Mouse (Mus musculus): ENCODE results near the gene 1700019A02Rik. TPM values are rescaled to one million over a fixed set of nuclear protein-coding genes. Genes with fewer than 3 reads are reported as not detected.

1700019A02Rik gene
- not detected in 2 replicates for polyA plus RNA-seq (2014; fragmentation: Nextera tagmentation; extraction: Ambion mirVana)

DNA sequence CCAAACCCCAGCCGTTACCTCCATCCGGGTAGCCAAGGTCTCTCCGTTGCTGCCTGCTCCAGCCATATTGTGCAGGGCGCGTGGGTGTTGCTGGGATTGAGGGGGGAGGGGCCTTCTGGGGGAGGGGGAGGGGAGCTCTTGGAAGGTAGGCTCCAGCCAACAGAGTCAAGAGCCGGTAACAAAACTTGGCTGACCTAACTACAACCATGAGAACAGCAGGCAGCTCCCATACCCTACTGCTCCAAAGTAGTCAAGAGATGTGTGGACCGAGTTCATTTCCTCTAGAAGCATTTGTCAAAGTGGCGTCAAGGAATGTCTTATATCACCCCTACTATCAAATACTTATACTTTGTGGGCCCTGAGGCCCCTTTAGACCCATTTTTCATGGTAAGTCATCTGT lies at the start of gene 1700019A02Rik:
Gene 1700019A02Rik (minus strand): TSS at position 101 of the 400 bp plus-strand sequence.
- Histone ChIP-seq H3K4me3 (ENCODE audit: low read depth, low read length) (no peak within 1 kb of the TSS), H3K36me3 (ENCODE audit: control insufficient read depth, insufficient read depth, low read length) (no peaks in the 10 kb centered on the region), H3K4me2 (ENCODE audit: low read length) (no peak within 1 kb of the TSS), H3K4me1 (replicated peaks; ENCODE audit: control insufficient read depth, insufficient read depth, low read length) (no peaks in the 10 kb centered on the region), H3K9ac (ENCODE audit: low read length) (no peak within 1 kb of the TSS), H3K27me3 (replicated peaks; ENCODE audit: control insufficient read depth, insufficient read depth, low read length) (no peaks in the 10 kb centered on the region), H3K9me3 (ENCODE audit: control insufficient read depth, low read length) (no peaks in the 10 kb centered on the region), H3K27ac (ENCODE audit: low read depth) (no peak within 1 kb of the TSS)
- 95% methylated on average over 8 of the region's 8 CpGs for WGBS
- ATAC-seq (replicated peaks; ENCODE audit: low FRiP score, low TSS enrichment, low read depth) (no peak), DNase-seq (ENCODE audit: low spot score) (no peak)

DNA sequence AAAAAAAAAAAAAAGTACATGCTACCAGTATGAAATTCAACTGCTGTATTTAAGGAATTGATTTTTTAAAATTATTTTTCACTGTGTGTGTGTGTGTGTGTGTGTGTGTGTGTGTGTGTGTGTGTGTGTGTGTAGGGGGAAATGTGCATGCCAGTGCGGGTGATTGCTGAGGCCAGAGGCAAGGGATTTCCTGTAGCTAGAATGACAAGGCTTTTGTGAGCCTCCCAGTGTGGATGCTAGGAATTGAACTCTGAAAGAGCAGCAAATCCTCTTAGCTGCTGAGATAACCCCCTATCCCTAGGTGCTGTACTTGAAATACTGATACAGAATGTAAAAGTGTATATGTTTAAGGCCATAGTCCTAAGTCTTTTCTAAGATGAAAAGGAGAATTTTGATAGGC lies 38.6 kb upstream of the 1700019A02Rik start:
- no peaks in the 10 kb centered on the region for H3K9me3 ChIP-seq (ENCODE audit: control insufficient read depth, low read length)
- H3K27ac ChIP-seq (ENCODE audit: low read depth), result no peak overlapping the region
- H3K4me1 ChIP-seq (replicated peaks; ENCODE audit: control insufficient read depth, insufficient read depth, low read length), result no peaks in the 10 kb centered on the region
- no peaks in the 10 kb centered on the region for H3K27me3 ChIP-seq (replicated peaks; ENCODE audit: control insufficient read depth, insufficient read depth, low read length)
- H3K4me3 ChIP-seq (ENCODE audit: low read depth, low read length), result no peak overlapping the region
- ATAC-seq (replicated peaks; ENCODE audit: low FRiP score, low TSS enrichment, low read depth) (no peak), DNase-seq (ENCODE audit: low spot score) (no peak)
- no peaks in the 10 kb centered on the region for H3K36me3 ChIP-seq (ENCODE audit: control insufficient read depth, insufficient read depth, low read length)
- WGBS, result 67% methylated on average over 1 of the region's 1 CpGs
- H3K4me2 ChIP-seq (ENCODE audit: low read length), result no peak overlapping the region
- H3K9ac ChIP-seq (ENCODE audit: low read length), result no peak overlapping the region

DNA sequence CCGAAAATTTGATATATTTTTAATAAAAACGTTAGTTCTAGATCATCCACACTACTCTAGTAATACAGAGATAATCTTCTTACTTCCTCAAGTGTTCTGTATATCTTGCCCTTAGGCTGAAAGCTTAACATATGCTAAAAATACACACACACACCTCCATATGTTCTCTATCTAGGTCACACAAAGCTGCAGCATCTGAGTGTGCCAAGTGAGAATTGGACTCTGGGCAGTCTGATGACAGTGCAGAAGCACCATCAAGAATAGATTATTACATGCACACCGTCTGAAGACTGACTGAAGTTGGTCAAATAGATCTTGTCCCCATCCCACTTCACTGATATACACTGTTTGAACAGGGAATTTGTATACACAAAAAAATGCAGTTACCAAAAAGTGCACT lies 38.2 kb upstream of the 1700019A02Rik start:
- no peak overlapping the region for H3K9ac ChIP-seq (ENCODE audit: low read length)

DNA sequence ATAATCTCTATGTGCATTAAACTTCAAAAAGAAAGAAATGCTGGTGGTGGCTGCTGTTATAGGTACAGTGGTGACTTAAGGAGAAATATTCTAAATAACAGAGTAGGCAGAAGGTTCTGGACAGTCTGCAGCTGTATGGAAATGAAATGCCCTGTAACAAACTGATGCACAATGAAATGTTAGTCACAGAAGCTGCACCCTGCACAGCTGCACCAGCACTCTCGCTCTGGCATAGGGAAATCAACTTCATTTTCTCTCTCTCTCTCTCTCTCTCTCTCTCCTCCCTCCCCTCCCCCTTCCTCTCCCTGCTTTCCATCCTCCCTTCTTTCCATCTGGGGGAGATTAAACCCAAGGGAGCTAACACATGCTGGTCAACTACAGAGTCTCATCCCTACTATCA lies 37.3 kb upstream of the 1700019A02Rik start:
- Histone ChIP-seq H3K27me3 (replicated peaks; ENCODE audit: control insufficient read depth, insufficient read depth, low read length) (no peaks in the 10 kb centered on the region), H3K9ac (ENCODE audit: low read length) (no peak overlapping the region), H3K4me1 (replicated peaks; ENCODE audit: control insufficient read depth, insufficient read depth, low read length) (no peaks in the 10 kb centered on the region), H3K4me3 (ENCODE audit: low read depth, low read length) (no peak overlapping the region), H3K9me3 (ENCODE audit: control insufficient read depth, low read length) (no peaks in the 10 kb centered on the region), H3K36me3 (ENCODE audit: control insufficient read depth, insufficient read depth, low read length) (no peaks in the 10 kb centered on the region), H3K27ac (ENCODE audit: low read depth) (no peak overlapping the region), H3K4me2 (ENCODE audit: low read length) (no peak overlapping the region)
- 71% methylated on average over 1 of the region's 1 CpGs for WGBS
- DNase-seq (ENCODE audit: low spot score), result no peak
- no peak for ATAC-seq (replicated peaks; ENCODE audit: low FRiP score, low TSS enrichment, low read depth)

More for the DNA sequence above, 38.2 kb upstream of the 1700019A02Rik start:
- WGBS, result 84% methylated on average over 3 of the region's 3 CpGs
- no peaks in the 10 kb centered on the region for H3K9me3 ChIP-seq (ENCODE audit: control insufficient read depth, low read length)
- ATAC-seq (replicated peaks; ENCODE audit: low FRiP score, low TSS enrichment, low read depth), result no peak
- H3K27me3 ChIP-seq (replicated peaks; ENCODE audit: control insufficient read depth, insufficient read depth, low read length), result no peaks in the 10 kb centered on the region
- H3K27ac ChIP-seq (ENCODE audit: low read depth), result no peak overlapping the region
- no peak overlapping the region for H3K4me2 ChIP-seq (ENCODE audit: low read length)
- no peaks in the 10 kb centered on the region for H3K36me3 ChIP-seq (ENCODE audit: control insufficient read depth, insufficient read depth, low read length)
- H3K4me1 ChIP-seq (replicated peaks; ENCODE audit: control insufficient read depth, insufficient read depth, low read length), result no peaks in the 10 kb centered on the region
- H3K4me3 ChIP-seq (ENCODE audit: low read depth, low read length), result no peak overlapping the region
- DNase-seq (ENCODE audit: low spot score), result no peak

DNA sequence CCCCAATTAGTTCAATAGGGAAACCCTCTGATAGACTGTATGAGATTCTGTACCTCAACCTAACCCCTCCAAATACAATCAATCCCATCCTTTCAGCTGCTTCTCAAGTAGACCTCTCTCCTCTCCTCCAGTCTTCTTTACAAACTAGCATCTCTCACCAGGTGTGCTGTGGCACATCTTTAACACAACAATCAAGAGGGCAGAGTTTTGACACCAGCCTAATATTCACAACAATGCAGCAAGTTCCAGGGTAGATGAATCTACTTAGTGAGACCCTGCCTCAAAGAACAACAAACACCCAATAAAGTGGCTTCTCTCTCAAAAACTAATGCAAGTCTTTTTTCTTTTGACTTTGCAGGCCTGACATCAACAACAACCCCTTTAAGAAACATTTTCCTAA lies 22.7 kb upstream of the 1700019A02Rik start:
- Histone ChIP-seq H3K9ac (ENCODE audit: low read length) (no peak overlapping the region), H3K4me1 (replicated peaks; ENCODE audit: control insufficient read depth, insufficient read depth, low read length) (no peaks in the 10 kb centered on the region), H3K4me3 (ENCODE audit: low read depth, low read length) (no peak overlapping the region), H3K36me3 (ENCODE audit: control insufficient read depth, insufficient read depth, low read length) (peaks cover 4% of the 10 kb centered on the region; the same call in 1 of the 2 replicates), H3K27ac (ENCODE audit: low read depth) (no peak overlapping the region), H3K4me2 (ENCODE audit: low read length) (no peak overlapping the region), H3K9me3 (ENCODE audit: control insufficient read depth, low read length) (no peaks in the 10 kb centered on the region), H3K27me3 (replicated peaks; ENCODE audit: control insufficient read depth, insufficient read depth, low read length) (no peaks in the 10 kb centered on the region)
- ATAC-seq (replicated peaks; ENCODE audit: low FRiP score, low TSS enrichment, low read depth) (no peak), DNase-seq (ENCODE audit: low spot score) (no peak)

DNA sequence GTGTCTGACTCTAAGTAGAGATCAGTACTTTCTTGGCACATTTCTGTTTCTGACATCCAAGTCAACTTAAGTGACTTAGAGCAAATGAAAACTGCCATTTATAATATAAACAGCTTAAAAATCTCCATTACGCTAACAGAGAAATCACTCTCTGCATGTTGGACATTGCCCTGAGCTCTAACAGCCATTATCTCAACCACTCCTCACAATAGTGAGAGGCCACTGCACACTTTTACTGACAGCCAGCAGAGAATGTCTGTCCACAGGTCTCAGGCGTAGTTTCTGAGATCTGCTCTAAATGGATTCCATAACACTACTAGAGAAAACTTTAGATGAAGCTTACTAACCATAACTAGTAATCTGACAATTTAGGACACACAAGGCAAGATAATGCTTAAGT lies 16.5 kb upstream of the 1700019A02Rik start:
- no peaks in the 10 kb centered on the region for H3K4me1 ChIP-seq (replicated peaks; ENCODE audit: control insufficient read depth, insufficient read depth, low read length)
- H3K27ac ChIP-seq (ENCODE audit: low read depth), result no peak overlapping the region
- no peak overlapping the region for H3K9ac ChIP-seq (ENCODE audit: low read length)
- H3K9me3 ChIP-seq (ENCODE audit: control insufficient read depth, low read length), result no peaks in the 10 kb centered on the region
- no peaks in the 10 kb centered on the region for H3K27me3 ChIP-seq (replicated peaks; ENCODE audit: control insufficient read depth, insufficient read depth, low read length)
- DNase-seq (ENCODE audit: low spot score) (no peak), ATAC-seq (replicated peaks; ENCODE audit: low FRiP score, low TSS enrichment, low read depth) (no peak)
- 79% methylated on average over 2 of the region's 2 CpGs for WGBS
- H3K4me2 ChIP-seq (ENCODE audit: low read length), result no peak overlapping the region
- peaks cover 4% of the 10 kb centered on the region; the same call in 1 of the 2 replicates for H3K36me3 ChIP-seq (ENCODE audit: control insufficient read depth, insufficient read depth, low read length)
- H3K4me3 ChIP-seq (ENCODE audit: low read depth, low read length), result no peak overlapping the region

DNA sequence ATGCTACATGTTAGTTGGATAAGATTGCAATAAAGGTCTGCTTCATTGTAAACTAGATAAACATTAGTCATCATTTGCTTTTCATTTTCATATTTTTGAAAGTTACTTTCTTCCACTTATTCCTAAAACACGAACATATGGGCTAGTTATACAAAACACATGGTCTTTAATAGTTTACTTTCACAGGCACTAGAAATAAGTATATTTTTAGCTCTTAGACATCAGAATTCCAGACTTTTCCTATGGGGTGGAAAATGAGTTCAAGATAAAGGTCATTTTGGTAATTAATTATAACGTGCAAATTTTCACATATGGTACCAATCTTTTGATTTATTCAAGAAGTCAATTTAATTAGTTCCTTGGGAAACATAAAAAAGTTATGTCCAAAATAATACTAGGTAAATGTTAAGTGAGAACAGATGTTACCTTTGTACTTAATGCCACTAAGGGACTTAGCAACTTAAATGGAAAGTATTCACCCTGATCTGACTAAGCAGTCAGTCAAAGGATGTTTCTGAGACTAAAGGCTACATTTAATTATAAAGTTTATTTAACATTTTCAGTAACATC lies 14.3 kb upstream of the 1700019A02Rik start:
- no peak overlapping the region for H3K4me2 ChIP-seq (ENCODE audit: low read length)
- H3K4me1 ChIP-seq (replicated peaks; ENCODE audit: control insufficient read depth, insufficient read depth, low read length), result no peaks in the 10 kb centered on the region
- no peak overlapping the region for H3K27ac ChIP-seq (ENCODE audit: low read depth)
- ATAC-seq (replicated peaks; ENCODE audit: low FRiP score, low TSS enrichment, low read depth), result no peak
- H3K36me3 ChIP-seq (ENCODE audit: control insufficient read depth, insufficient read depth, low read length), result peaks cover 4% of the 10 kb centered on the region; the same call in 1 of the 2 replicates
- H3K27me3 ChIP-seq (replicated peaks; ENCODE audit: control insufficient read depth, insufficient read depth, low read length), result no peaks in the 10 kb centered on the region
- 75% methylated on average over 2 of the region's 2 CpGs for WGBS
- DNase-seq (ENCODE audit: low spot score), result no peak
- no peak overlapping the region for H3K4me3 ChIP-seq (ENCODE audit: low read depth, low read length)
- H3K9me3 ChIP-seq (ENCODE audit: control insufficient read depth, low read length), result no peaks in the 10 kb centered on the region
- H3K9ac ChIP-seq (ENCODE audit: low read length), result no peak overlapping the region

DNA sequence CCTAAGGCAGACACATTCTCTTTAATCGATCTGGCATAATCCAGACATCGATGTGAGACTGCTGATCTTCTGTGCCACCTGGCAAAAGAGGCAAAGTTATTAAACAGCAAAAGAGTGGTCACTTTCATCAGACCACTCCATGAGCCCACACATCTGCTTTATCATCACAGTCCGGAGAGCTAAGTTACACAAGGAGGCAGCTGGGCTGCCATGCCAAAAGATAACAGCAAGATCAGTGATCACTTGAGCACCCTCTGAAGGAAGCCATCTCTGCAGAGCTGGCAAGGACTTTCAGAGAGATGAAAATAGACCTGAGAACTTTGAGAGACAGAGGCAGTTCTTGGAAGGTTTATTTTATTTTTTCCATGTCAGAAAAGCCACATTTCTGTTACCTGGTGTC lies 7.1 kb upstream of the 1700019A02Rik start:
- no peak for DNase-seq (ENCODE audit: low spot score)
- H3K4me2 ChIP-seq (ENCODE audit: low read length), result no peak overlapping the region
- ATAC-seq (replicated peaks; ENCODE audit: low FRiP score, low TSS enrichment, low read depth), result no peak
- H3K27me3 ChIP-seq (replicated peaks; ENCODE audit: control insufficient read depth, insufficient read depth, low read length), result no peaks in the 10 kb centered on the region
- H3K9me3 ChIP-seq (ENCODE audit: control insufficient read depth, low read length), result no peaks in the 10 kb centered on the region
- no peak overlapping the region for H3K9ac ChIP-seq (ENCODE audit: low read length)
- no peaks in the 10 kb centered on the region for H3K4me1 ChIP-seq (replicated peaks; ENCODE audit: control insufficient read depth, insufficient read depth, low read length)
- no peaks in the 10 kb centered on the region for H3K36me3 ChIP-seq (ENCODE audit: control insufficient read depth, insufficient read depth, low read length)
- 80% methylated on average over 3 of the region's 3 CpGs for WGBS
- no peak overlapping the region for H3K27ac ChIP-seq (ENCODE audit: low read depth)
- H3K4me3 ChIP-seq (ENCODE audit: low read depth, low read length), result no peak overlapping the region

DNA sequence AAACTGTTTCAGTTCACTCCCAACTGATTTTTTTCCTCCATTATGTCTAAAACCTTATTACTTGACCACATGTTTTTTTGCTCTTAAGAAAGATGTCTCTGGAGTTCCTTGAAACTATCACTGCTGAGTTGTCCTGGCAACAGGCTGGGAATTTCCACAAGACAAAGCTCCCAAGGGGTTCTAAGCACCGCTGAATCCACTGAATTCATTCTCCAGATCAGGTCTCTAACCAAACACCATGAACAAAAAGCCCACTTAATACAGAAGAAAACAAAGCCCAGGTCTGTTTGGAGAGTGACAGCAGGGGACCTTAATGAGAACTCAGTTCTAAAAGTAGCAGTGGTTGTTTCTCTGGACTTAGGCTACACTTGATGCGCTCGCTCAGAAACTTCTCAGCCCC lies 3.8 kb upstream of the 1700019A02Rik start:
- Histone ChIP-seq H3K27me3 (replicated peaks; ENCODE audit: control insufficient read depth, insufficient read depth, low read length) (no peaks in the 10 kb centered on the region), H3K4me3 (ENCODE audit: low read depth, low read length) (no peak overlapping the region), H3K36me3 (ENCODE audit: control insufficient read depth, insufficient read depth, low read length) (no peaks in the 10 kb centered on the region), H3K4me2 (ENCODE audit: low read length) (no peak overlapping the region), H3K4me1 (replicated peaks; ENCODE audit: control insufficient read depth, insufficient read depth, low read length) (no peaks in the 10 kb centered on the region), H3K27ac (ENCODE audit: low read depth) (no peak overlapping the region), H3K9ac (ENCODE audit: low read length) (no peak overlapping the region), H3K9me3 (ENCODE audit: control insufficient read depth, low read length) (no peaks in the 10 kb centered on the region)
- no peak for ATAC-seq (replicated peaks; ENCODE audit: low FRiP score, low TSS enrichment, low read depth)
- WGBS, result 85% methylated on average over 3 of the region's 3 CpGs
- no peak for DNase-seq (ENCODE audit: low spot score)

All from intestine, embryonic 14.5 days (tissue).